Mouse (Mus musculus) lung, adult 2 months (tissue): ENCODE data around the gene Sorcs3.

Experiments used
- CTCF ChIP-seq: fragments of 200-500 bp; IDR thresholded peaks from 2 replicates; pipeline ENCODE4 v1.5.1; 2011; ENCODE audit warnings: mild to moderate bottlenecking, low read length, control low read depth; ENCODE audit not compliant: insufficient read depth
- POLR2A ChIP-seq: fragments of 200-500 bp; IDR thresholded peaks from 2 replicates; pipeline ENCODE4 v1.6.1; 2011; ENCODE audit warnings: low read depth, mild to moderate bottlenecking, control low read depth, low read length, borderline replicate concordance; ENCODE audit errors: extremely low read depth

- TF ChIP-seq POLR2A (no peak), CTCF (no peak)
These were observed 125.8 kb downstream of the Sorcs3 start for GRCm38 (mm10) chr19:48331640-48332039.
